27 mouse cellular contexts compared by ENCODE assay signal in the genomic region with DNA sequence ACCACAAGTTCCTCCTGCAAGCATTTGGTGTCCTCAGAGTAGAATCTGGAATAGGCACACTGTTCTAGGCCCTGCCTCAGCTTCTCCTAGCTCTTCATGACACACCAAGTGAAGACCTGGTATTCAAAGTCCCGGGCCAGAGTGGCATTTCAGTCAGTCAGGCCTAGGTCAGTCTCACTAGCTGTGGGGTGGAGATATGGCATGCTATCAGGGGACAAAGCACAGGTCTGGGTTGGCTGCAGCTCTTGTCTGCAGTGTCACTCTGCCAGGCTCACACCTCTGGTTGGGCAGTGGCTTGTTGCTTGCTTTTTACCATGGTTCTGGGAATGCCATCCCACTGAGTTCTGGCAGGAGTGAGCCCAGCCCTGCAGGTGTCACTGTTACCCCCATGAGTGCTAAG. TPM values are rescaled to one million over a fixed set of nuclear protein-coding genes. Genes with fewer than 3 reads are reported as not detected.
DNase-seq lines count a peak whose midpoint lies in the region; ATAC-seq and TF ChIP-seq lines count a peak whose summit lies in the region.
"Had no signal": no experiment of that assay in that cellular context is flagged by ENCODE, and none has a peak within 500 bp of the region (broad histone marks: within the 10 kb centered on the region; RNA-seq: fewer than 3 reads in every experiment).

No protein-coding gene starts in this region.

- no peak overlapping the region for H3K27ac ChIP-seq in forebrain, embryonic 12.5 days
- no peak overlapping the region for H3K27ac ChIP-seq in forebrain, embryonic 13.5 days
- H3K27ac ChIP-seq in heart, adult 2 months, result no peak overlapping the region
- no peak overlapping the region for H3K27ac ChIP-seq in limb, embryonic 12.5 days
- H3K27ac ChIP-seq in limb, embryonic 10.5 days, result no peak overlapping the region
- H3K27ac ChIP-seq in stomach, postnatal 0 days (replicated peaks), result no peak overlapping the region
- H3K27ac ChIP-seq in midbrain, embryonic 14.5 days (replicated peaks; ENCODE audit: low read depth, low read length), result no peak overlapping the region
- H3K27ac ChIP-seq: forebrain, embryonic 10.5 days; forebrain, embryonic 15.5 days; heart, embryonic 10.5 days; heart, embryonic 13.5 days; hindbrain, embryonic 10.5 days; hindbrain, embryonic 13.5 days; hindbrain, postnatal 0 days had no signal

- 93% methylated on average over 1 of the region's 1 CpGs for WGBS in forebrain, embryonic 12.5 days
- WGBS in forebrain, embryonic 13.5 days, result 96% methylated on average over 1 of the region's 1 CpGs
- WGBS in heart, adult 2 months, result 60% methylated on average over 1 of the region's 1 CpGs
- WGBS in limb, embryonic 12.5 days, result 95% methylated on average over 1 of the region's 1 CpGs
- WGBS in limb, embryonic 10.5 days, result 97% methylated on average over 1 of the region's 1 CpGs
- WGBS in stomach, postnatal 0 days, result 82% methylated on average over 1 of the region's 1 CpGs
- 92% methylated on average over 1 of the region's 1 CpGs for WGBS in midbrain, embryonic 14.5 days

- H3K27me3 ChIP-seq in forebrain, embryonic 12.5 days, result no peaks in the 10 kb centered on the region
- H3K27me3 ChIP-seq in forebrain, embryonic 13.5 days, result no peaks in the 10 kb centered on the region
- no peaks in the 10 kb centered on the region for H3K27me3 ChIP-seq in heart, adult 2 months (ENCODE audit: control insufficient read depth, insufficient read depth, low read length)
- H3K27me3 ChIP-seq in limb, embryonic 12.5 days, result no peaks in the 10 kb centered on the region
- H3K27me3 ChIP-seq in limb, embryonic 10.5 days (ENCODE audit: low read depth, poor library complexity, severe bottlenecking), result no peaks in the 10 kb centered on the region
- H3K27me3 ChIP-seq in stomach, postnatal 0 days (ENCODE audit: control insufficient read depth, insufficient read depth, low read length), result no peaks in the 10 kb centered on the region
- H3K27me3 ChIP-seq in midbrain, embryonic 14.5 days (ENCODE audit: control insufficient read depth, insufficient read depth, low read length), result no peaks in the 10 kb centered on the region
- H3K27me3 ChIP-seq: forebrain, embryonic 15.5 days; heart, embryonic 13.5 days; hindbrain, embryonic 13.5 days had no signal

- H3K4me1 ChIP-seq in forebrain, embryonic 12.5 days, result peaks cover 30% of the 10 kb centered on the region
- H3K4me1 ChIP-seq in forebrain, embryonic 13.5 days, result peaks cover 23% of the 10 kb centered on the region
- H3K4me1 ChIP-seq in heart, adult 2 months (ENCODE audit: control insufficient read depth, insufficient read depth, low read length), result peaks cover 11% of the 10 kb centered on the region
- peaks cover 12% of the 10 kb centered on the region for H3K4me1 ChIP-seq in limb, embryonic 12.5 days (replicated peaks)
- H3K4me1 ChIP-seq in limb, embryonic 10.5 days, result peaks cover 39% of the 10 kb centered on the region
- no peaks in the 10 kb centered on the region for H3K4me1 ChIP-seq in stomach, postnatal 0 days (replicated peaks; ENCODE audit: control insufficient read depth, insufficient read depth)
- peaks cover 11% of the 10 kb centered on the region for H3K4me1 ChIP-seq in midbrain, embryonic 14.5 days (ENCODE audit: control insufficient read depth, insufficient read depth, low read length)

- H3K79me2 ChIP-seq in heart, adult 2 months (replicated peaks; ENCODE audit: control insufficient read depth, insufficient read depth, low read length), result no peaks in the 10 kb centered on the region

- no peak for ATAC-seq in forebrain, embryonic 12.5 days (ENCODE audit: low FRiP score)
- no peak for ATAC-seq in forebrain, embryonic 13.5 days
- ATAC-seq in limb, embryonic 12.5 days (ENCODE audit: insufficient number of reproducible peaks, insufficient read depth, low FRiP score, low TSS enrichment, low read depth), result no peak
- ATAC-seq in stomach, postnatal 0 days (ENCODE audit: low FRiP score, low TSS enrichment), result no peak
- ATAC-seq in midbrain, embryonic 14.5 days (ENCODE audit: low FRiP score, low TSS enrichment), result no peak
- ATAC-seq: forebrain, embryonic 15.5 days; hindbrain, postnatal 0 days; inflammation-experienced regulatory T-cells, adult 6 months; intestine, embryonic 16.5 days had no signal

- H3K9me3 ChIP-seq in forebrain, embryonic 12.5 days, result no peaks in the 10 kb centered on the region
- H3K9me3 ChIP-seq in forebrain, embryonic 13.5 days (replicated peaks), result no peaks in the 10 kb centered on the region
- H3K9me3 ChIP-seq in limb, embryonic 12.5 days, result no peaks in the 10 kb centered on the region
- no peaks in the 10 kb centered on the region for H3K9me3 ChIP-seq in limb, embryonic 10.5 days (replicated peaks)
- H3K9me3 ChIP-seq in stomach, postnatal 0 days (ENCODE audit: control insufficient read depth, low read length), result no peaks in the 10 kb centered on the region
- H3K9me3 ChIP-seq in midbrain, embryonic 14.5 days (ENCODE audit: control insufficient read depth, low read length), result no peaks in the 10 kb centered on the region
- H3K9me3 ChIP-seq: forebrain, embryonic 10.5 days; forebrain, embryonic 15.5 days; heart, embryonic 10.5 days; heart, embryonic 13.5 days; hindbrain, embryonic 10.5 days; hindbrain, embryonic 13.5 days had no signal

- TF ChIP-seq CTCF in heart, adult 2 months (IDR thresholded peaks at IDR 0.05), result peak; percentile 11
- TF ChIP-seq CTCF in stomach, postnatal 0 days (IDR thresholded peaks at IDR 0.05; ENCODE audit: low read depth), result no peak

- no peak overlapping the region for H3K4me3 ChIP-seq in forebrain, embryonic 12.5 days (replicated peaks)
- H3K4me3 ChIP-seq in forebrain, embryonic 13.5 days, result no peak overlapping the region
- no peak overlapping the region for H3K4me3 ChIP-seq in heart, adult 2 months
- H3K4me3 ChIP-seq in limb, embryonic 12.5 days (replicated peaks), result no peak overlapping the region
- H3K4me3 ChIP-seq in limb, embryonic 10.5 days, result no peak overlapping the region
- H3K4me3 ChIP-seq in stomach, postnatal 0 days (ENCODE audit: low read depth, low read length), result no peak overlapping the region
- no peak overlapping the region for H3K4me3 ChIP-seq in midbrain, embryonic 14.5 days (replicated peaks; ENCODE audit: low read depth, low read length)
- H3K4me3 ChIP-seq: forebrain, embryonic 10.5 days; forebrain, embryonic 15.5 days; heart, embryonic 10.5 days; heart, embryonic 13.5 days; hindbrain, embryonic 10.5 days; hindbrain, embryonic 13.5 days had no signal

- TF ChIP-seq EP300 in heart, adult 2 months (IDR thresholded peaks at IDR 0.05; ENCODE audit: insufficient read depth, low read depth, low read length), result no peak
- TF ChIP-seq EP300 in stomach, postnatal 0 days (optimal IDR thresholded peaks at IDR 0.05), result no peak

- no peak overlapping the region for H3K4me2 ChIP-seq in forebrain, embryonic 12.5 days
- H3K4me2 ChIP-seq in forebrain, embryonic 13.5 days, result no peak overlapping the region
- no peak overlapping the region; the same call in 1 of the 2 replicates for H3K4me2 ChIP-seq in limb, embryonic 12.5 days
- no peak overlapping the region for H3K4me2 ChIP-seq in stomach, postnatal 0 days (replicated peaks; ENCODE audit: low read depth)
- H3K4me2 ChIP-seq in midbrain, embryonic 14.5 days (ENCODE audit: low read length), result no peak overlapping the region
- H3K4me2 ChIP-seq: forebrain, embryonic 15.5 days; heart, embryonic 13.5 days; hindbrain, embryonic 13.5 days had no signal

- 0 out of 2 replicates have a peak overlapping the region, but pooled peaks have one; percentile 1 for H3K9ac ChIP-seq in forebrain, embryonic 12.5 days
- no peak overlapping the region for H3K9ac ChIP-seq in forebrain, embryonic 13.5 days
- H3K9ac ChIP-seq in heart, adult 2 months (ENCODE audit: low read depth, low read length), result no peak overlapping the region
- H3K9ac ChIP-seq in limb, embryonic 12.5 days (replicated peaks), result peak overlapping the region; percentile 19; the same call in 1 of the 2 replicates
- H3K9ac ChIP-seq in stomach, postnatal 0 days (ENCODE audit: low read length), result peak overlapping the region; percentile 13; the same call in 1 of the 2 replicates
- H3K9ac ChIP-seq in midbrain, embryonic 14.5 days (replicated peaks; ENCODE audit: low read length), result no peak overlapping the region
- H3K9ac ChIP-seq: forebrain, embryonic 15.5 days; heart, embryonic 13.5 days; hindbrain, embryonic 13.5 days had no signal

- intact Hi-C loops in heart, adult 2 months (cut with DNase I), result no loop called here

- no peak for DNase-seq in heart, adult 2 months
- DNase-seq in heart, postnatal 4 days, result no peak
- no peak for DNase-seq in limb, embryonic 10.5 days (ENCODE audit: low spot score)
- DNase-seq in stomach, postnatal 0 days (ENCODE audit: low spot score), result peak; percentile 11
- no peak for DNase-seq in midbrain, embryonic 14.5 days
- DNase-seq: adrenal gland, postnatal 10 days; adrenal gland, postnatal 36 days; cerebellum, adult 9-11 months; gastrocnemius, postnatal 10 days had no signal

- peaks cover 38% of the 10 kb centered on the region for H3K36me3 ChIP-seq in forebrain, embryonic 12.5 days (replicated peaks)
- peaks cover 58% of the 10 kb centered on the region for H3K36me3 ChIP-seq in forebrain, embryonic 13.5 days (ENCODE audit: poor library complexity, severe bottlenecking)
- H3K36me3 ChIP-seq in heart, adult 2 months (ENCODE audit: control insufficient read depth, insufficient read depth, low read length), result no peaks in the 10 kb centered on the region
- H3K36me3 ChIP-seq in limb, embryonic 12.5 days, result peaks cover 57% of the 10 kb centered on the region
- H3K36me3 ChIP-seq in limb, embryonic 10.5 days, result peaks cover 73% of the 10 kb centered on the region
- peaks cover 9% of the 10 kb centered on the region; the same call in 1 of the 2 replicates for H3K36me3 ChIP-seq in stomach, postnatal 0 days (ENCODE audit: control insufficient read depth, insufficient read depth, low read length)
- H3K36me3 ChIP-seq in midbrain, embryonic 14.5 days (ENCODE audit: control insufficient read depth, insufficient read depth, low read length), result peaks cover 59% of the 10 kb centered on the region

- TF ChIP-seq POLR2A in heart, adult 2 months (IDR thresholded peaks at IDR 0.05; ENCODE audit: insufficient read depth, low read depth, low read length), result no peak

RNA-seq across cellular contexts. Expression of gene Rfx1, which starts 9.8 kb away (rescaled TPM):
- 8.4 and 9.2 TPM in 2 replicates for polyA plus RNA-seq in forebrain, embryonic 12.5 days (2016; fragmentation: Nextera tagmentation; extraction: Ambion mirVana)
- polyA plus RNA-seq in forebrain, embryonic 13.5 days (2015; fragmentation: Nextera tagmentation; extraction: Ambion mirVana), result 6.7 and 8.3 TPM in 2 replicates
- total RNA-seq in heart, adult 2 months (2021), result 1 to 10 TPM; 8.8 to 9.5 TPM
- polyA plus RNA-seq in heart, adult 2 months (2012; rRNA removed), result 9.5 and 11.0 TPM in 2 replicates
- total RNA-seq in heart, postnatal 4 days (2021), result 10 to 100 TPM; 12.5 to 13.5 TPM
- polyA plus RNA-seq in limb, embryonic 12.5 days (2016; fragmentation: Nextera tagmentation; extraction: Ambion mirVana), result 10.1 and 11.1 TPM in 2 replicates
- 9.5 and 11.3 TPM in 2 replicates for polyA plus RNA-seq in limb, embryonic 10.5 days (2016; fragmentation: Nextera tagmentation; extraction: Ambion mirVana)
- 2.7 and 3.0 TPM in 2 replicates for polyA plus RNA-seq in stomach, postnatal 0 days (2015; fragmentation: Nextera tagmentation; extraction: Ambion mirVana)
- 11.2 and 12.2 TPM in 2 replicates for polyA plus RNA-seq in midbrain, embryonic 14.5 days (2014; fragmentation: Nextera tagmentation; extraction: Ambion mirVana)

RNA-seq across cellular contexts. Expression of gene Gm10643, which starts 11.5 kb away (rescaled TPM):
- polyA plus RNA-seq in forebrain, embryonic 12.5 days (2016; fragmentation: Nextera tagmentation; extraction: Ambion mirVana), result 2.2 and 2.4 TPM in 2 replicates
- 1.1 and 1.5 TPM in 2 replicates for polyA plus RNA-seq in forebrain, embryonic 13.5 days (2015; fragmentation: Nextera tagmentation; extraction: Ambion mirVana)
- 1 to 10 TPM; 3.6 to 4.8 TPM for total RNA-seq in heart, adult 2 months (2021)
- 1.7 and 2.1 TPM in 2 replicates for polyA plus RNA-seq in heart, adult 2 months (2012; rRNA removed)
- 1 to 10 TPM; 3.7 to 4.5 TPM for total RNA-seq in heart, postnatal 4 days (2021)
- polyA plus RNA-seq in limb, embryonic 12.5 days (2016; fragmentation: Nextera tagmentation; extraction: Ambion mirVana), result 1.5 and 1.9 TPM in 2 replicates
- polyA plus RNA-seq in limb, embryonic 10.5 days (2016; fragmentation: Nextera tagmentation; extraction: Ambion mirVana), result 0.88 and 1.0 TPM in 2 replicates
- 0.96 and 1.2 TPM in 2 replicates for polyA plus RNA-seq in stomach, postnatal 0 days (2015; fragmentation: Nextera tagmentation; extraction: Ambion mirVana)
- 1.5 and 2.4 TPM in 2 replicates for polyA plus RNA-seq in midbrain, embryonic 14.5 days (2014; fragmentation: Nextera tagmentation; extraction: Ambion mirVana)

RNA-seq across cellular contexts. Expression of gene Dcaf15, which starts 28.2 kb away (rescaled TPM):
- 18.7 and 19.4 TPM in 2 replicates for polyA plus RNA-seq in forebrain, embryonic 12.5 days (2016; fragmentation: Nextera tagmentation; extraction: Ambion mirVana)
- polyA plus RNA-seq in forebrain, embryonic 13.5 days (2015; fragmentation: Nextera tagmentation; extraction: Ambion mirVana), result 17.0 and 19.2 TPM in 2 replicates
- 1 to 10 TPM; 5.9 to 7.6 TPM for total RNA-seq in heart, adult 2 months (2021)
- polyA plus RNA-seq in heart, adult 2 months (2012; rRNA removed), result 17.0 and 18.4 TPM in 2 replicates
- 10 to 100 TPM; 19.7 to 20.5 TPM for total RNA-seq in heart, postnatal 4 days (2021)
- polyA plus RNA-seq in limb, embryonic 12.5 days (2016; fragmentation: Nextera tagmentation; extraction: Ambion mirVana), result 16.3 and 17.0 TPM in 2 replicates
- polyA plus RNA-seq in limb, embryonic 10.5 days (2016; fragmentation: Nextera tagmentation; extraction: Ambion mirVana), result 20.2 and 20.8 TPM in 2 replicates
- 4.1 and 4.4 TPM in 2 replicates for polyA plus RNA-seq in stomach, postnatal 0 days (2015; fragmentation: Nextera tagmentation; extraction: Ambion mirVana)
- polyA plus RNA-seq in midbrain, embryonic 14.5 days (2014; fragmentation: Nextera tagmentation; extraction: Ambion mirVana), result 19.9 and 26.0 TPM in 2 replicates

RNA-seq across cellular contexts. Expression of gene Rln3, which starts 31.6 kb away (rescaled TPM):
- not detected in 2 replicates for polyA plus RNA-seq in forebrain, embryonic 12.5 days (2016; fragmentation: Nextera tagmentation; extraction: Ambion mirVana)
- not detected in 2 replicates for polyA plus RNA-seq in forebrain, embryonic 13.5 days (2015; fragmentation: Nextera tagmentation; extraction: Ambion mirVana)
- not detected for total RNA-seq in heart, adult 2 months (2021)
- not detected in 2 replicates for polyA plus RNA-seq in heart, adult 2 months (2012; rRNA removed)
- total RNA-seq in heart, postnatal 4 days (2021), result not detected
- not detected in 2 replicates for polyA plus RNA-seq in limb, embryonic 12.5 days (2016; fragmentation: Nextera tagmentation; extraction: Ambion mirVana)
- not detected in 2 replicates for polyA plus RNA-seq in limb, embryonic 10.5 days (2016; fragmentation: Nextera tagmentation; extraction: Ambion mirVana)
- polyA plus RNA-seq in stomach, postnatal 0 days (2015; fragmentation: Nextera tagmentation; extraction: Ambion mirVana), result 0.17 TPM in 1 of 2 replicates, not detected in the other
- 1.2 TPM in 1 of 2 replicates, not detected in the other for polyA plus RNA-seq in midbrain, embryonic 14.5 days (2014; fragmentation: Nextera tagmentation; extraction: Ambion mirVana)
- total RNA-seq: adrenal gland, adult 18-20 months; adrenal gland, postnatal 36 days; common myeloid progenitor, adult 5-6 weeks; gastrocnemius, postnatal 10 days; gastrocnemius, postnatal 4 days; heart, adult 18-20 months; heart, postnatal 25 days had no signal
- polyA plus RNA-seq: embryonic facial prominence, embryonic 14.5 days; forebrain, embryonic 10.5 days; forebrain, embryonic 15.5 days; heart, embryonic 13.5 days; hindbrain, embryonic 13.5 days had no signal

RNA-seq across cellular contexts. Expression of gene Il27ra, which starts 34.0 kb away (rescaled TPM):
- polyA plus RNA-seq in forebrain, embryonic 12.5 days (2016; fragmentation: Nextera tagmentation; extraction: Ambion mirVana), result 0.09 and 0.24 TPM in 2 replicates
- polyA plus RNA-seq in forebrain, embryonic 13.5 days (2015; fragmentation: Nextera tagmentation; extraction: Ambion mirVana), result 0.23 and 0.29 TPM in 2 replicates
- total RNA-seq in heart, adult 2 months (2021), result 1 to 10 TPM; 3.2 to 3.7 TPM
- polyA plus RNA-seq in heart, adult 2 months (2012; rRNA removed), result 4.1 and 4.6 TPM in 2 replicates
- 1 to 10 TPM; 4.0 to 4.2 TPM for total RNA-seq in heart, postnatal 4 days (2021)
- 0.61 and 0.68 TPM in 2 replicates for polyA plus RNA-seq in limb, embryonic 12.5 days (2016; fragmentation: Nextera tagmentation; extraction: Ambion mirVana)
- 0.40 and 0.58 TPM in 2 replicates for polyA plus RNA-seq in limb, embryonic 10.5 days (2016; fragmentation: Nextera tagmentation; extraction: Ambion mirVana)
- polyA plus RNA-seq in stomach, postnatal 0 days (2015; fragmentation: Nextera tagmentation; extraction: Ambion mirVana), result 0.40 and 0.44 TPM in 2 replicates
- 0.16 and 0.33 TPM in 2 replicates for polyA plus RNA-seq in midbrain, embryonic 14.5 days (2014; fragmentation: Nextera tagmentation; extraction: Ambion mirVana)

Comparison
In these comparisons a context has a peak if more than half of its experiments do, and no peak if none do; other contexts are left out.
1. H3K9ac ChIP-seq: peak in forebrain, embryonic 12.5 days (single experiment), limb, embryonic 12.5 days (single experiment) and stomach, postnatal 0 days (single experiment); none in forebrain, embryonic 13.5 days (single experiment), heart, adult 2 months (single experiment) and midbrain, embryonic 14.5 days (single experiment).